Mouse (Mus musculus) urinary bladder, postnatal 14 days (tissue): ENCODE results near the gene Nfx1.
"Not testable (repeated sequence)": the region's sequence is repeated elsewhere in the genome, so short reads cannot be mapped to it uniquely, and the experiment has no call there.

ENCODE experiments used
- DNase-seq: peaks from one replicate; pipeline ENCODE4 v3.0.0; 2021; ENCODE audit warnings: low spot score

The Nfx1 gene

DNA sequence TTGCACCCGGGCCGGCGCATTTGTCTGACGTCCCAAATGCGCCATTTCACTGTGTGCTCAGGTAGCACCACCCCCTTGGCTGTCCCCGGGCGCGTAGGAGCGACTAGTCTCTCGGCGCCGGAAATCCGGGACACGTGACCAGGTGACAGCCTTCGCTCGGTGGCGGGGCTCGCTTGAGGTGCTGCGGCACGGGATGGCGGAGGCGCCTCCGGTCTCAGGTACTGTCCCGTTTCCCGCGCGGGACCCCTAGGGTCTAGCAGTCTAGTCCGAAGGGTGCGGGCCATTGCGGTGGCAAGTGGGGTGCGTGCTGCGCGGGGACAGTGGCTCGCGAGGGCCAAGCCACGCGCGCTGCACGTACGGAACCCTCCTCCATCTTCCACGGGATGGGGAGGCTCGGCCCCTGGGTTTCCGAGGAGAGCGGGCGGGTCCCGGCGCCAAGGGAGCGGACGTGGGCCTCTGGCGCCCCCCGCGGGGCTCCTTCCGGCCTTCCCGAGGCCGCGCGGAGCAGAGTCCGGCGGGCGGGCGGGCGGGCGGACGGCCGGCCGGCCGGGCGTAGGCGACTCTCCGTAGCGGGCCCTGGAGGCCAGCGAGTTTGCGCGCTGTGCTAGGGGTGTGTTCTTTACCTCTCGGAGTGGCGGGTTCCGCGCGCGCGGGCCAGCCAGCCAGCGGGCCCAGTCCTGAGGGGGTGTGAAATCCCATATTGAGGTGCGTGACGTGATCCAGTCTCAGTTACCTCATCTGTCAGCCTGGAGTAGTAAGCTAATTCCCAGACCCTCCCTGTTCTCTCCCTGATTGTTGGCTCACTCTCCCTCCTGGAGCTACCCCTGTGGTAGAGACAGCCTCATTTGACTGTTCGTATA, at the start of gene Nfx1:
Nfx1 (plus strand) TSS at position 65 of the 860 bp plus-strand sequence.
- peak; percentile 96 for DNase-seq

DNA sequence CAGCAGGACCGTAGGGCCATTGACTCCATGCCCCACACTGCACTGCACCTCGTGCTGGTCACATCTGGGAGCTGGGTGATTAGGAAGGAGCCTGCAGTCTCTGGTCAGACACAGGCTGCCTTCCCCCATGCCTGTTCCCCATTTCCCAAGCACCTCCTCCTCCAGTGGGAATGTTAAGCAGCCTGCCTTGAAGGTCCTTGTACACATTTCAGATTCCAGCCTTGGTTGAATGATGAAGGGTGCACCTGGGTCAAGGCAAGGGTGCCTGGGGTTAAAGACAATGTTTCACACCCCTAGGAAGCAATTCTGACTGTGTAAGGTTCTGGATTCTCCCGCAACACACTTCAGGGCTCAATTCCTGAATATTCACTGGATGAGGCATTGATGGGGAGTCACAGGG, 49.4 kb upstream of the Nfx1 start:
- DNase-seq: no peak

DNA sequence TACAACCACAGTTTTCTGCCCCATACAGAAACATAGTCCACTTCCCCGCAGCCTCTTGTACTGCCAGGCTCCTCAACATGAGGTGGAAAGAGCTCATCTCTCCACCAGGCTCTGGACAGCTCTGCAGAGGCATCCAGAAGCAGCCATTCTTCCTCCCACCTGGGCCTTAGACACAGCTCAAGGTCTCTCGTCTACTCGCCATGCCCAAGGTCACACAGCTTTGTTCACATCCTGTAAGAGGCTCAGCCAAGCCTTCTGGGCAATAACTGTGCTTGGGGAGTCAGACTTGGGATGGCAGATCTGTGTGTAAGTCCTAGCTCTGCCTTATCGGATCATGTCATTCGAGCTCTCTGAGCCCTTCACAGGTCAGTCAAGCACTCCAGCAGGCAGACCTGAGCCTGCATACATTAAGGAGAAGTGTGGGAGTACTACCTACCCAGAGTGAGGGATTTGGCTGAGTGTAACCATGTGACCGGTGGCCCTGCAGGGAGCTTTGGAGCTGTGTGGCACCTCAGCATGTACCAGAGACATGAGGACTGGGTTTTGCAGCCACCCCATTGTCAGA, 47.5 kb upstream of the Nfx1 start:
- DNase-seq: no peak

DNA sequence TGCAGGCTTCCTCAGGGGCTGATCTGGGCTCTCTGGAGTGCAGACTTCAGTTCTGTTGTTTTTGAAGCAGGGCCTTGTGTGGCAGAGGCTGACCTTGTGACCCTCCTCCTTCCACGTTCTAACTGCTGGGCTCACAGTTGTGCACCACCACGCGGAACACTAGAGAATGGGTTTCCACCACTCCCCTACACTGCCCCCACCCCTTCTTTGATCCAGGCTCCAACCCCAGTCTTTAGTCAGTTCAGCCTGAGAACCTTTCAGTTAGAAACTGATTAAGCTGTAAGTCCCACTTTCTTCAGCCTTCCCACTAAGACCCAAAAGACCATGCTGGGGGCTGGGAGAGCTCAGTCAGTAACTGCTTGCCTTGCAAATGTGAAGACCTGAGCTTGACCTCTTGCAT, 45.1 kb upstream of the Nfx1 start:
- DNase-seq: no peak

DNA sequence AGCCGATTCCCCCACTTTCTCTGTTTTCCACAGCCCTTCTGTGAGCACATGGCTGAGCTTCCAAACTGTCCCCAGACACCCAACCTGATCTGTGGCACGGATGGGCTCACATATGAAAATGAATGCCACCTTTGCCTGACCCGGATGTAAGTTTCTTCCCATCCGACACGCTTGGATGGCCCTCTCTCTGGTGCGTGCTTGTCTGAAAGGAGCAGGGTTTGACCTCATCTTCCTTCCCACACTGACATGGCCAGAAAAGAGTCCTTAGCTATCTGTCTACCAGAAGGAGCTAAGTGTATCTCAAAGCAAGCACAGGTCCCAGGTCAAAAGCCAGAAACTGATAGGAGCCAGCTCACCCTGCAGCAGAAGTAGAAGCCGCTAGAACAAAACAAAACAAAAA, 41.7 kb upstream of the Nfx1 start:
- DNase-seq: no peak

- no peak for DNase-seq
Measured at GRCm38 (mm10) chr4:40933694-40934093, 37.0 kb upstream of the Nfx1 start.

- not testable (repeated sequence) for DNase-seq
Measured at GRCm38 (mm10) chr4:40934369-40934768, 36.3 kb upstream of the Nfx1 start.

DNA sequence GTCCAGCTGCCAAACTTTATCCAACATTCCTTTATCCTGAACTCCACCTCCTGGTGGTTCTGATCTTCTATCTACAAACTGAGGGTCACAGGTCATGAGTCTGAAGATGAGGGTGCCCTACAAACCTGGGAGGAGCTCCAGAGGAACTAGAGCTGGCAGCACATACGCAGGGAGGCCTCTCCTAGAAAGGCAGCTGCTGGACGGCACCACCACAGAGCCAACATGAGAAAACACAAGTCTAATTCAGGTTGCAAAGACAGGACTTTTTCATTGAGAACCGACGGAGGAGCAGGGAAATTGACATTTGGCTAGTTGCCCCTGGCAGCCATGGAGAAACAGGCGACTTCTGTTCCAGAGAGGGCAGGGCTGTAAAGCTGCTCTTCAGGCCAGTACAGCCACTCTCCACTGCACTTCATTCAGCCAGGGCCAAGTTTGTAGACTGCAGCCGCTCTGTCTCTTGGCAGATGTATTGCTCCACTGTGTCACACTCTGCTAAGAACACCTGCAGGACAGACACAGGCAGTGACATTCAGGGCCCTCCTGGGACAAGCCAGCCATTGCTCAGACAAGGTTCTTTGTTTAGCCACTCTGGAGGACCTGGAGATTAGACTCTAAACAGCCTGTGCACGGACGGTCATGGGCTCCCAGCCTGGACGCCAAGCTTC, 34.4 kb upstream of the Nfx1 start:
- DNase-seq: peak; percentile 37

DNA sequence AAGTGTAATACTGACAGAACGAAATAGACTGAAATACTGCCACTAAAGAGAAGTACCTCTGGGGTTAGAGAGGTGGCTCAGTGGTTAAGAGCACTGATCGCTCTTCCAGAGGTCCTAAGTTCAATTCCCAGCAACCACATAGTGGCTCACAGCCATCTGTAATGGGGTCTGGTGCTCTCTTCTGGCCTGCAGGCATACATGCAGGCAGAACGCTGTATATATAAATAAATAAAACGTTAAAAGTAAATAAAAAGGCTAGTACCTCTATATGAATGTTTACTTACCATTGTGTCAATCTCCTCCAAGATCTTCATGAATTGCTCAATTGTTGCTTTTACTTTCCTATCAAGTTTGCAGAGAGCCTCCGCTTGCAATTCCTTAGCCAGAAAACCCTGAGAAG, 31.9 kb upstream of the Nfx1 start:
- no peak for DNase-seq

DNA sequence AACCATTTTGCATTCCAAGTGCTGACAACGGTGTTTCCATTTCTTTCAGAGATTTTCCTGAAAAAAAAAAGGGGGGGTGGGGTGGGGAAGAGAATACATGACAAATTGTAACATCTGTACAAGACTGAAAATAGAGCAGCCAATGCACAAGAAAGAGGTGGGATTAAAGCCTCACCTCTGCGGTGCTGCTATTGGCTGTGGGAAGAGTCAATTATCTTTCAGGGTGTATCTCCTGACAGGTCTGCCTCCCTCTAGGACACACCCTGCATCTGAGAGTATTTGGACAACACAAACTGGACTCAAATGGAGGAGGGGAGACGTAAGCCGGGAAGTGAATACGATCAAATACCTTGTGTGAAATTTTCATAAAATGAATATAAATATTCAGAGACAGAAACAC, 27.1 kb upstream of the Nfx1 start:
- no peak for DNase-seq

- DNase-seq: no peak
Measured at GRCm38 (mm10) chr4:40946516-40947121, 24.1 kb upstream of the Nfx1 start.

GRCm38 (mm10) chr4:40947565-40948159, 23.0 kb upstream of the Nfx1 start:
- no peak for DNase-seq

GRCm38 (mm10) chr4:40948160-40948708, 22.5 kb upstream of the Nfx1 start, which contains the start of the genes Bag1 and Chmp5:
Bag1 (minus strand) TSS chr4:40948294.
Chmp5 (plus strand) TSS chr4:40948407.
- DNase-seq: peak; percentile 99

GRCm38 (mm10) chr4:40953521-40953920, 17.2 kb upstream of the Nfx1 start:
- no peak for DNase-seq

- no peak for DNase-seq
Measured at GRCm38 (mm10) chr4:40955942-40956341, 14.8 kb upstream of the Nfx1 start.

DNA sequence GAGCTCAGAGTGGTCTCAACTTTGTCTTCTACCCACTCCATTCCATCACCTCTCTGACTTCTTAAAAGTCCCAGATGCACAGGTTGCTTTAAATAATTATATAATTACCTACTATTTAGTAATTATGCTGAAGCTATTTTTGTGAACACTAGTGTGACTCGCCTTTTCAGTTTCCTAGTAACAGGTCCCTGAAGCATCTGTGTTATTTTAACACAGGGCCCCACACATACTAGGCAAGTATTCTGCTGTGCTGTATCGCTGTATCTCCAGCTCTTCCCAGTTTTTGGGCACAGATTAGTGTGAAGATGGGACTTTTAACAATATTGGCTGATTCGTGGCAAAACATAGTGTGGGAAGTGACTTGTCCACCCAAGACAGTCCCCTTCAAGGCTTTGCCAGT, 7.2 kb upstream of the Nfx1 start:
- DNase-seq: no peak

DNA sequence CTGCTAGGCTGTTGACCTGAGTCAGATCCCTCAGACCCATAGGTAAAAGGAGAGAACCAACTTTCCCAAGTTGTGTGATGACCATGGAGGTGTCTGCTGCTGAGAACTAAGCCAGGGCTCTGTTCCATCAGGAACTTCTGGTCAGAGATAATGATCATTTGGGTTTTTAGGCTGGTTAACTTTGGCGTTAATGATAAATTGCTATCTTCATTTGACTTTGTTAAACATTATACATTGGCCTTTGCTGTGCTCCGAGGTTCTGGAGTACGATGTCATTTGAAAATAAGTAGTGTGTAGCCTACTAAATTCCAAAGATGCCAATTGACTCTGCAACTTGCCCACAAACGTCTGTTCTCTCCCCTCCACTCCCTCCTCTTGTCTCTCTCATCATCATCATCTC, 1.5 kb upstream of the Nfx1 start:
- no peak for DNase-seq

GRCm38 (mm10) chr4:40969781-40970591, 720 bp upstream of the Nfx1 start:
- no peak for DNase-seq

DNA sequence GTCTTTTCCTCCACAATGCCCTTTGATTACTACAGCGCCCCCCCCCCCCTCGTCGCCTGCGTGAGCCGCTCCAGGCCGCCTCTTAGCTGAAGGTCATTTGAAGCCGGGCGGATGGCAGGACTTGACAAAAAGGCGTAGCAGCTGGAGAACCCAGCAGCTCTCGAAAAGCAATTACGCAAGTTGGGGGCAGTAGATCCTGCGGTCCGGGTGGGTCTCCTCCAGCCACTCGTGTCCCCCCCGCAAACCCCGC, 189 bp upstream of the Nfx1 start:
- no peak for DNase-seq

DNA sequence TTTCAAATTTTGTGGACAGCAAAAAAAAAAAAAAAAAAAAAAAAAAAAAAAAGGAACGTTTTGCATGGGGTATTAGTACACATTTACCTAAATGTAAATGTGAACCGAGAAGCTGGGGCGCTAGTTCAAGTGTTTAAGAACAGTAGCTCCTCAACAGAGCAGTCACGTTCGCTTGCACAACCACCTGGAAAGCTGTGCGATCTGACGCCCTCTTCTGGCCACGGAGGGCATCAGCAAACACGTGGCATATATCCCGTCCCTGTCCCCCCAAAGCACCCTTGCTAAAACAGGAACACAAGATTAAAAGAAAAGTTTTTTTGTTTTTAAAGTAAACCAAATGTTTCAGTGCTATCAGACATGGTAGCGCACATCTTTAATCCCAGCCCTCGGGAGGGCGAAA, 1.0 kb downstream of the Nfx1 start:
- peak; percentile 16 for DNase-seq

DNA sequence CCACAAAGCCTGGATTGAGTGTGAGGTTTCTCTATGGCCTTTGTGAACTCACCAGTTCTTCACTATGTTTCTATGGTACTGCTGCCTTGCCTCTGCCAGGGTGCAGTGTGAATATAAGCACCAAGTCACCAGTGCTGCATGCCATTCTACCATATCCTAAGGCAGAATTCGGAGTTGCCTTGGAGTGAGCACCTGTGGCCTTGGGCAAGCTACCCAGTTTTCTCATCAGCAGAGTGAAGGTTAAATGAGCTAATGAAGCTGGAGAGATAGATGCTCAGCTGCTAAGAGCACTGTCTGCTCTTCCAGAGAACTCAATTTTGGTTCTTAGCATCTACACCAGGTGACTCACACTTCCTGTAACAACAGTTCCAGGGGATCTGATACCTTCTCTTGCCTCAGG, 3.3 kb downstream of the Nfx1 start:
- DNase-seq: no peak
